Mouse (Mus musculus): ENCODE results near the gene Ear10. TPM values are rescaled to one million over a fixed set of nuclear protein-coding genes. Genes with fewer than 3 reads are reported as not detected.
"Not testable (repeated sequence)": the region's sequence is repeated elsewhere in the genome, so short reads cannot be mapped to it uniquely, and the experiment has no call there.

The Ear10 gene
- polyA plus RNA-seq, 1 experiment from 2014 or later, result not detected

DNA sequence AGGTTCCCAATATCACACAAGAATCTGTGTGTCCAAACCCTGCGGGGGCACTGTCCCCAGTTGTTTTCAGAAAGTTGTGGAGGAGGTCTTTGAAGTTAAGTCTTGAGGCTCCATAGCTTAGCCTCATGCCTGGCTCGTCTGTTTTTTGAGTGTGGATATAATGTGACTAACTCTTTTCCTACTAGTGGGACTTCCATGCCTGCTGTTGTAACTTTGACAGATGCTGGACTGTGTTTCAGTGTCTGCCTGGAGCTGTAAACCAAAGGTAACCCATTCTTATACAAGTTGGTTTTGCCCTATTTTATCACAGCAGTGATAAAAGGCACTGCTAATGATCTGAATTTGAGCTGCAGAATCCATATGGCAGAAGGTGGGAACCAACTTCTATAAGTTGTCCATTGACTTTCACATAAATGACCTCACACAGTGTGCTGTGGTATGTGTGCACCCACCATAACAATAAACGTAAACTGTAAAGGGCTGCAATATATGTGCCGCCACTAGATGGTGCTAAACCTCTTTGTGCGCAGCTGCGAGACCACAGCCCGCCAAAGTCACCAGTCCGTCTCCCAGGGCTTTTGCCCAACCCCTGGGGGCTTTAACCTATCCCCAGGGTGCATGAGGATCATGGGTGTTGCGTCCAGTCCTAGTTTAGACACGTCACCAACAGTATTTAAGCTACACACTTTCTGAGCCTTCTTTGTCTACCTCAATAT is 1.5 kb upstream of the Ear10 start, which contains the start of gene Gm8113:
Gm8113 (plus strand) TSS at position 703 of the 716 bp plus-strand sequence.
- peak within 1 kb of the TSS; percentile 54 for H3K4me2 ChIP-seq
- DNase-seq, result peak; percentile 97
- not testable (repeated sequence) for H3K9me3 ChIP-seq (ENCODE audit: low read depth, low read length); H3K36me3 ChIP-seq (ENCODE audit: insufficient read depth); H3K27me3 ChIP-seq (ENCODE audit: insufficient read depth, low read length); H3K4me1 ChIP-seq (ENCODE audit: insufficient read depth)
- ATAC-seq (ENCODE audit: insufficient read depth), result peak; percentile 99
- TF ChIP-seq CTCF (IDR thresholded peaks at IDR 0.05; ENCODE audit: low read depth), result peak; percentile 87
- H3K27ac ChIP-seq (ENCODE audit: low read depth), result peak within 1 kb of the TSS; percentile 96
- peak within 1 kb of the TSS; percentile 44 for H3K4me3 ChIP-seq (ENCODE audit: low read depth, low read length)
- 7% methylated on average over 10 of the region's 10 CpGs for WGBS
- H3K9ac ChIP-seq, result peak within 1 kb of the TSS; percentile 69

DNA sequence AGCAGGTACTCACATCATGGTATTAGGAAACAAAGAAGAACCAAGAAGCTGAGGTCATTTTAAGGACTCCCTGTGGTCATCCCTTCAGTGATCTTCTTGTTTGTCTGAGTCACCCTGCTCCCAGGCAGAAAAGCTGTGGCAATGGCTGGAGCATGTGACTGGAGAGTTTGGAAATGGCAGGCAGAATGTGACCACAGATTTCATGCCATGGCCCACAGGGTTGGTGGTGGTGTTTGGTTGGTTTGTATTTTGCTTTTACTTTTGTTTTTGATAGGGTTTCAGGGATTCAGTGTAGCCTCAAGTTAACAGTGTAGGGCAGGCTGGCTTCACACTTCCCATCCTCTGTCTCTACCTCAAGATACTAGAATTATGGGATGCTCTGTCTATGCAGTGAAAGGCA is 5.1 kb downstream of the Ear10 start:
- not testable (repeated sequence) for H3K4me1 ChIP-seq (ENCODE audit: insufficient read depth); H3K9me3 ChIP-seq (ENCODE audit: low read depth, low read length); H3K27ac ChIP-seq (ENCODE audit: low read depth); H3K4me3 ChIP-seq (ENCODE audit: low read depth, low read length); H3K36me3 ChIP-seq (ENCODE audit: insufficient read depth); H3K27me3 ChIP-seq (ENCODE audit: insufficient read depth, low read length); H3K9ac ChIP-seq; DNase-seq; H3K4me2 ChIP-seq; ATAC-seq (ENCODE audit: insufficient read depth)

DNA sequence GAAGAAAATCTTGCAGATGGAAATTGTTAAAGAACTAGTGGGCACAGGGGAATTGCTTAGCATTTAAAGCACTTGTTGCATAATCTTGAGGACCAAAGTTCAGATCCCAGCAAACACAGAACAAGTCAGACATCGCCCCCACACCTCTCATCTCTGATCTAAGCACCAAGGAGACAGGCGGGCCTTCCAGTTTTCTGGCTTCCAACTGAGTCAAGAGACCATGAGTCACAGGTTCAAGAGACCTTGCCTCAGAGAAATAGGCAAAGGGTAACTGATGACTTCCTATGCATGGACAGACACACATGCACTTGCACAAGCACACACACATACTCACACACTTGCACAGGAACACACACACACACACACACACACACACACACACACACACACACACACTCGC is 24.8 kb downstream of the Ear10 start:
- ATAC-seq (ENCODE audit: insufficient read depth); H3K27me3 ChIP-seq (ENCODE audit: insufficient read depth, low read length); H3K4me3 ChIP-seq (ENCODE audit: low read depth, low read length); H3K36me3 ChIP-seq (ENCODE audit: insufficient read depth); H3K4me2 ChIP-seq; H3K9me3 ChIP-seq (ENCODE audit: low read depth, low read length); H3K9ac ChIP-seq; H3K4me1 ChIP-seq (ENCODE audit: insufficient read depth); DNase-seq; H3K27ac ChIP-seq (ENCODE audit: low read depth): not testable (repeated sequence)
- WGBS, result 84% methylated on average over 3 of the region's 3 CpGs

- H3K36me3 ChIP-seq (ENCODE audit: insufficient read depth); H3K9ac ChIP-seq; H3K27ac ChIP-seq (ENCODE audit: low read depth); ATAC-seq (ENCODE audit: insufficient read depth); H3K4me2 ChIP-seq; H3K4me1 ChIP-seq (ENCODE audit: insufficient read depth); H3K9me3 ChIP-seq (ENCODE audit: low read depth, low read length); DNase-seq; H3K27me3 ChIP-seq (ENCODE audit: insufficient read depth, low read length); H3K4me3 ChIP-seq (ENCODE audit: low read depth, low read length): not testable (repeated sequence)
- 23% methylated on average over 1 of the region's 2 CpGs for WGBS
Observed at GRCm38 (mm10) chr14:43895357-43895756, 28.0 kb downstream of the Ear10 start.

DNA sequence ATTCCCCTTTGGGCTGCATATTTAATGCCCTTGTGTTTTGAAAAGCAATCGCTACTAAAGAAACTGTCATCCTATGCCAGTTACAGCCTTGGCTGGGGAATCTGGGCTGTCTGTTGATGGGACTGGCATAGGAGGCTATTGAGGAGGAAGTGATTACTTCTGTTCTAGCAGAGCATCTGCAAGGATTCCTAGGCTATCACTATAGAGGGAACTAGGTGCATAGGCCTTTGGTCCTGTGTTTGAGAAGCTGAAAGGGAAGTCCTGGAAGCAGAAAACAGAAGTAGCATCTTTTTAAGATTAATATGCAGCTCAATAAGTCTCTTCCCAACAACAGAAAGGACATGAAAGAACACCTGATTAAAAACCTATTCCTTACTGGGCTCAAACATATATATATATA is 32.1 kb downstream of the Ear10 start:
- H3K27ac ChIP-seq (ENCODE audit: low read depth); H3K4me2 ChIP-seq; H3K9ac ChIP-seq; H3K4me1 ChIP-seq (ENCODE audit: insufficient read depth); H3K27me3 ChIP-seq (ENCODE audit: insufficient read depth, low read length); ATAC-seq (ENCODE audit: insufficient read depth); DNase-seq; H3K4me3 ChIP-seq (ENCODE audit: low read depth, low read length); H3K36me3 ChIP-seq (ENCODE audit: insufficient read depth); H3K9me3 ChIP-seq (ENCODE audit: low read depth, low read length): not testable (repeated sequence)
- 90% methylated on average over 1 of the region's 1 CpGs for WGBS

- not testable (repeated sequence) for H3K36me3 ChIP-seq (ENCODE audit: insufficient read depth); H3K4me2 ChIP-seq; H3K27me3 ChIP-seq (ENCODE audit: insufficient read depth, low read length); H3K27ac ChIP-seq (ENCODE audit: low read depth); ATAC-seq (ENCODE audit: insufficient read depth); DNase-seq; H3K4me1 ChIP-seq (ENCODE audit: insufficient read depth); H3K9me3 ChIP-seq (ENCODE audit: low read depth, low read length); H3K4me3 ChIP-seq (ENCODE audit: low read depth, low read length); H3K9ac ChIP-seq
- WGBS, result 47% methylated on average over 1 of the region's 1 CpGs
Observed at GRCm38 (mm10) chr14:43886235-43886634, 37.1 kb downstream of the Ear10 start.

DNA sequence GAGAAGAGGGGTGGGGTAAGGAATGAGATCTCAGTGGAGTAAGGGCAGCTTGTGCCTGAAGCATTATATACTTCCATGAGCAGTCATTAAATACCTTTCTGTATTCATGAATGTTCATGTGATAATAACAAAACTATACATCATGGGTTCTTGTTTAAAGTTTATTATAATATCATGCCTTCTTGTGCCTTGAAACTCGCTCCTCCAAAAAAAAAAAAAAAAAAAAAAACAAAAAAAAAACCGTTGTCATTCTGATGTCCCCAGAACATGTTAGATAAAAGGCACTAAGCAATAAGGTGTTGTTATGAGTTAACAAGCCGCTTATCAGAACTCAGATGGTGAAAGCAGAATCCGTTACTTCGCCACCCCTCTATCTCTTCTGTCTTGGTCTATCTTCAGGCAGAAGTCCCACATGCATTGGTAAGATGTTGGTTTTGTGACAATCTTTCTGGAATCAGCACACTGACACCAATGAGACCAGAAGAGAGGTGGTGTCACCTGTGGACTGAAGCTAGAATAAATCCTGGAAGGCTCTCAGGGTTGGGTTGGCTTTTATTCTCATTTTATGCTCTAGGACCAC is 43.3 kb downstream of the Ear10 start:
- WGBS, result 69% methylated on average over 5 of the region's 5 CpGs
- not testable (repeated sequence) for H3K4me3 ChIP-seq (ENCODE audit: low read depth, low read length); H3K4me1 ChIP-seq (ENCODE audit: insufficient read depth); H3K27me3 ChIP-seq (ENCODE audit: insufficient read depth, low read length); ATAC-seq (ENCODE audit: insufficient read depth); H3K27ac ChIP-seq (ENCODE audit: low read depth); DNase-seq; H3K9me3 ChIP-seq (ENCODE audit: low read depth, low read length); H3K9ac ChIP-seq; H3K36me3 ChIP-seq (ENCODE audit: insufficient read depth); H3K4me2 ChIP-seq

- H3K9ac ChIP-seq; H3K27ac ChIP-seq (ENCODE audit: low read depth); H3K4me2 ChIP-seq; H3K27me3 ChIP-seq (ENCODE audit: insufficient read depth, low read length); H3K4me1 ChIP-seq (ENCODE audit: insufficient read depth); ATAC-seq (ENCODE audit: insufficient read depth); H3K36me3 ChIP-seq (ENCODE audit: insufficient read depth); H3K4me3 ChIP-seq (ENCODE audit: low read depth, low read length); H3K9me3 ChIP-seq (ENCODE audit: low read depth, low read length); DNase-seq: not testable (repeated sequence)
- 60% methylated on average over 1 of the region's 2 CpGs for WGBS
Observed at GRCm38 (mm10) chr14:43877789-43878188, 45.6 kb downstream of the Ear10 start.

GRCm38 (mm10) chr14:43875417-43875816 is 47.9 kb downstream of the Ear10 start, which contains the start of gene Ear1:
Ear1 (minus strand) TSS chr14:43875517.
- not testable (repeated sequence) for ATAC-seq (ENCODE audit: insufficient read depth); H3K9ac ChIP-seq

DNA sequence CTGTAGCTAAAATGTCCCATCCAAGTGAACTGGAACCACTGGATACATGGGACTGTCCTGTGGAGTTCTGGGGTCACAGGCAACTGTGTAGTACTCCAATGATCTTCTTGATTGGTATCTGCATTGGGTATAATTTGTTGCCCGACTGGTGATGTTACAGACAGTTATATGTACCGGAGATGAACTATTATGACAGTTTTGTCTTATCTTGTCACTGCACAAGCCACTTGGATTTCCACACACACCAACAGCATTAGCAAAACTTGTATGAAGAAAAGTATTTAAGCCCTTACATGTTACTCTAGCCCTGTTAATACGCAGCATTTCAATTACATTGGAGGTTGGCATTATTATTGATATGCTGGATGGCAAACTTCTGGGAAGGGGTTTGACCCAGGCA is 48.5 kb downstream of the Ear10 start:
- H3K4me1 ChIP-seq (ENCODE audit: insufficient read depth); H3K4me2 ChIP-seq; DNase-seq; H3K4me3 ChIP-seq (ENCODE audit: low read depth, low read length); H3K9me3 ChIP-seq (ENCODE audit: low read depth, low read length); H3K27ac ChIP-seq (ENCODE audit: low read depth); ATAC-seq (ENCODE audit: insufficient read depth); H3K9ac ChIP-seq; H3K27me3 ChIP-seq (ENCODE audit: insufficient read depth, low read length); H3K36me3 ChIP-seq (ENCODE audit: insufficient read depth): not testable (repeated sequence)
- 83% methylated on average over 3 of the region's 3 CpGs for WGBS

More at GRCm38 (mm10) chr14:43875417-43875816, 47.9 kb downstream of the Ear10 start, which contains the start of gene Ear1:
- H3K27ac ChIP-seq (ENCODE audit: low read depth); H3K4me3 ChIP-seq (ENCODE audit: low read depth, low read length); H3K4me1 ChIP-seq (ENCODE audit: insufficient read depth); DNase-seq; H3K36me3 ChIP-seq (ENCODE audit: insufficient read depth); H3K9me3 ChIP-seq (ENCODE audit: low read depth, low read length); H3K4me2 ChIP-seq; H3K27me3 ChIP-seq (ENCODE audit: insufficient read depth, low read length): not testable (repeated sequence)
- 100% methylated on average over 3 of the region's 3 CpGs for WGBS
